Mouse (Mus musculus): ENCODE results near the gene Cln6.
A peak's percentile ranks its signal among the peaks of the same experiment; 100 is the strongest.
"Not testable (repeated sequence)": the region's sequence is repeated elsewhere in the genome, so short reads cannot be mapped to it uniquely, and the experiment has no call there.

The Cln6 gene

DNA sequence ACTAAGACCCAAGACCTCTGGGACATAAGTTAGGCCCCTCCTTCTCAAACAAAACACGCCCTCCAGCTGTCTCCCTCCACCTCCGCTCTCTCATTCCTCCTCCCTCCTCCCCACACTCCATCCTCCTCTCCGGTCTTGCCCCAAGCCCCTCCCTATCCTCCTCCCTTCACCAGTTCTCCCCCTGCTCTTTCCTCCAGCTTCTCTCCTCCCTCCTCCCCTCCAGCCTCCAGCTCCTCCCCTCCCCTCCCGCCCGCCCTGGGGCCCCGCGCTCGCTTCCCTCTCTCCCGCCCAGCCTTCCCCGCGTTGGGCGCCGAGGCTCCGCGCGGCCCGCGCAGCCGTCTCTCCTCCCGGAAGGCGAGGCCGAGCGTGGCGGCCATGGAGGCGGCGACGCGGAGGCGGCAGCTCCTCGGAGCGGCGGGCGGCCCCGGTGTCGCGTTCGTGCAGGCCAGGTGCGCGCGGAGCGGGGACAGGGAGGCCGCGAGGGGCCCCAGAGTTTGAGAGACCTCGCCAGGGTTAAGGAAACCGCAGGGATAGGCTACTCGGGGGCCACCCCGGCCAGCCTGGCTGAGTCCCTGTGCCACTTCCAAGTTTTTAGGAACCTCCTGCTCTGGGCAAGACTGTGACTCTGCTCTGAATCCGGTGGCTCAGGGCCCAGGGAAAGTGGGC is at the start of gene Cln6:
Gene Cln6, plus strand, starts transcription at position 280 of the 666 bp plus-strand sequence.
- DNase-seq (ENCODE audit: low spot score in 2 of 2) = peak; percentile 30 to 62

DNA sequence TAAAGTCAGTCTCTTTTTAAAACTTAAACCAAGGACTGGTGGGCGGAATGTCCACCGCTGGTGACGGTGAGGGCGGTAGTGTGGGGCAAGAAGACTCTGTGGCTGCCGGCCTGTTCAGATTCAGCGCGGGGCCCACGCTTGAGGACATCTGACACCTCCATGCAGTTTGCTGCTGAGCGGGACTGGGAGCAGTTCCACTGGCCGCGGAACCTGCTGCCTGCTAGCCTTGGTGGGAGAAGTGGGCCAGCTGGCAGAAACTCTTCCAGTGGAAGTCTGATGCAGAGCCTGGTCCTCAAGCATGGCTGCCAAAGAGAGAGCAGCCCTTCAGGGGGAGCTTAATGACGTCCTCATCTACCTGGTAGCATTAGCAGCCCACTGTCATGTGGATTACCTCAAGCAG is 48.7 kb upstream of the Cln6 start:
- no peak for DNase-seq (ENCODE audit: low spot score in 2 of 2)

DNA sequence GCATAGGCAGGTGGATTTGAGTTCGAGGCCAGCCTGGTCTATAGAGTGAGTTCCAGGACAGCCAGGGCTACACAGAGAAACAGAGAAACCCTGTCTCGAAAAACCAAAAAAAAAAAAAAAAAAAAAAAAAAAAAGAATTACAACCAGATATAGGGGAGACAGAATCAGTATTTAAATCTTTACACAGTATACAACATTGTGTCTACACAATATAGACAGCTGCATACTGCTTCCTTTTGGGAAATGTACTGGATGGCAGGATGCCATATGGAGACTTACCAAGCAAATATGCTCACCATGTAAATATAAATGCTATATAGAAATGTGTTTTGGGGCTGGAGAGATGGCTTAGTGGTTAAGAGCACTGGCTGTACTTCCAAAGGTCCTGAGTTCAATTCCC is 39.4 kb upstream of the Cln6 start:
- DNase-seq (ENCODE audit: low spot score in 2 of 2) = not testable (repeated sequence)

DNA sequence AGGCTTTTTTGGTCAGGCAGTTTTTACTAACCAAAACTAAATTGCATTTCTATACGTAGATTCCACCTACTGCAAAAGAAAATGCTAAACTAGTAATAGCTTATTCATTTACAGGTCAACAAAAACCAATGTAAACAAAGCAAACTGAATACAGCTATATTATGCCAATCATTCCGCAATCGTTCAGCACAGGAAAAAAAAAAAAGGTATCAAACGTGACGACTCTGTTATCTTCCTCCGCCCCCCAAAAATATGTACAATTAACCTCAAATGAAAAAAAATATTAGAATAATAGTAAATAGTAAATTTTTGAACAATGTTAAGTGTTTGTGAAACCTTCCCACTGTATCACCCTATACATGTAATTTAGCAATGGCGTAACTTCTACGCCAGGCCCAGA is 28.5 kb upstream of the Cln6 start:
- no peak for DNase-seq (ENCODE audit: low spot score in 2 of 2)

DNA sequence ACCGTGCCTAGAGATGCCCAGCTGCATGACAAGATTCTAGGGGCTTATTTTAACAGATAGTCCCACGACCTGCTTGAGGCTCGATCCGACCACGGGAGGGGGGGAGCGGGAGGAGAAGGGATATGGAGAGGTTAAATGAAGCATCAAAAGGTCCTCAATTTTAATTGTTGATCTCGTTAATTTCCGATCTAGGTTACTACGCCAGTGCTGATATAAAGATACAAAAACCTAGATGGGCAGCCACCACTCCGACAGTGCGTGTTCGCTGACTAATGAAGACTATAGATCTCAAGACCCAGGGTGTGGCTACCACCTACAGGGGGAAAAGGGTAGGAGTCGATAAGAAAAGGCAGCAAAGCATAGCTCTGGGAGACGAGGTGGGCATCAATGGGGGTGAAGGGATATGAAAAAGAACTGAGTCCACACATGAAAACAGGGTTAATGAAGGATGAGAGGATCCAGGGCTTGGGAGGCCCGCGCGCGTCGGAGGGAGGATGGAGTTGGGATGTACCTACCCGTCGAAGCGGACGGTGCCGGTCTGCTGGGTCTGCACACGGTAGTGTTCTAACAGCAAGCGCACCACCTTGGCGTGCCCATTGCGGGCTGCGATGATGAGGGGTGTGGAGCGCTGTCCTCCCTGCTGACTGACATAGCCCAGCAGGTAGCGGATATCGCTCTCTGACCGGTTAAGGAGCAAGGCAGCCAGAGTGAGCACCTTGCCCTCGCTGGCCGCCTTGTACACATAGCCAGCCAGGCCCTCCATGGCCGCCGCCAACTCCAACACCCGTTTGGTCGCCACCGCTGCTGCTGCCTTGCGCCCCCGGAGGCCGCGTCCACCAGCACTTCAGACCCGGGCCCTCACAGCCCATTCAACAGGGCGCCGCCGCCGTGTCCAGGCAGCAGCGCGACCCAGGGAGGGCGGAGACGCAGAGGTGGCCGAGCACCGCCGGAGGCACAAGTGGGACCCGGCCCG is 27.8 kb upstream of the Cln6 start:
- DNase-seq (ENCODE audit: low spot score in 2 of 2) = peak in 1 of 2 experiments; percentile 36

DNA sequence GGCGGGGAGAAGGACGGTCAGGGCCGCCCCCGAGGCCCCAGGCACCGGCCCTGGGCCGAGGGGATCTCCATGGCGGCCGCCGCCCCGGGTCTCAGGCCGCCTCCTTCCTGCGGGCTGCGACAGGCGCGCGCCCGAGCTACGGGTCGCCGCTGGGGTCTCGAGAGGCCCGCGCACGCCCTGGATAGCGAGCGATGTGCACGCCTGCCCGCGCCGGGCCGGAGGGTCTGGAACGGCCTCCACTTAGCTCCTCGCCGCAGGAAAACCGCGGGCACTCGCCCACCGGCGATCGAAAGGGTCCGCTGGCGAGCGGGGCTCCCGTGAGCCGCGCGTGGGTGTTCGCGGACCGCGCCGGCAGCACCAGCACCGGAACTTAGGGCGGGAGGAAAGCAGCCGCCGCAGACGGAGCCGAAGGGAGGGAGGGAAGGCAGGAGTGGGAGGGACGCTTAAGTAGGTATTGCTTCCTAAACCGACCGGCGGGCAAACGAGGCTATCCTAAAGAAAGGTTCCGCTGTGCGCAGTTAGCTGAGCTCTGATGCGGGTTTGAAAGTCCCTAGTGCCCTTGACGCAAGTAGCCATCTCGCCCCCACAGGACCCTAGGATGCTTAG is 27.0 kb upstream of the Cln6 start, which contains the start of gene Fem1b:
Gene Fem1b, minus strand, starts transcription at position 419 of the 606 bp plus-strand sequence.
- peak; percentile 82 to 86 for DNase-seq (ENCODE audit: low spot score in 2 of 2)

DNA sequence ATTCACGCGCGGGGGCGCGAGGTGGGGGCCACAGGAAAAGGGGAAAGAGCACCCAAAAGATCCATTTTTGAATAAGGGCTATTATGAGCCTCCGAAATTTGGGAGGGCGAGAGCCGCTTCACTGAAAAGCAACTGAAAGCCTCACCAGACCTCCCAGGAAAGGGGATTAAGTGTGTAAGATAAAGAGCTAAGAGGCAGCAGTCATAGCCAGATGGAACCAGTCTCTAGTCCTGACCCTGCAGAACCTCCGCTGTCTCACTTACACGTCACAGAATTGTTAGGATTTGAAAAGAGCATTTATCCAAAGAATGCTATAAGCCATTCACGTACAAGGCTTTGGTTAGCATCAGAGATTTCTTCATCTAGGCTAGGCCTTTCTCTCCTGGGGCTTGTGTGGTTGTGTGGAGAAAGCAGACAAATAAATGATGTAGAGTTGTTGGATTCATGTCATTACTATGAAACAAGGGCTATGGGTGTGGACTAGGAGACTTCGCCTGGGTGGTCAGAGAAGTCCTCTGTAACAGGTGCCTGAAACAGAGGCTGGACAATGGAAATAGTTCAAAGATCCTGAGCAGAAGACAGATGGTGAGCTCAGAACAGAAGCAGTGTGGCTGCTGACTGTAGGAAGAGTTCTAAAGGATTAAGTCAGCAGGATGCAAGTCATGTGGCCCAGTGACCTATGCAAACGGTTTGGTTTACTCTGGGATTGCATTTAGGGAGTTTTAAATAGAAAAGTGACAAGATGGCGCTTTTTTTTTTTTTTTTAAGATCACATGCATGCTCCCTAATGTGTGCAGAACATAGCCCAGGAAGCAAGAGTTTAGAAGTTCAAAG is 26.2 kb upstream of the Cln6 start:
- no peak for DNase-seq (ENCODE audit: low spot score in 2 of 2)

DNA sequence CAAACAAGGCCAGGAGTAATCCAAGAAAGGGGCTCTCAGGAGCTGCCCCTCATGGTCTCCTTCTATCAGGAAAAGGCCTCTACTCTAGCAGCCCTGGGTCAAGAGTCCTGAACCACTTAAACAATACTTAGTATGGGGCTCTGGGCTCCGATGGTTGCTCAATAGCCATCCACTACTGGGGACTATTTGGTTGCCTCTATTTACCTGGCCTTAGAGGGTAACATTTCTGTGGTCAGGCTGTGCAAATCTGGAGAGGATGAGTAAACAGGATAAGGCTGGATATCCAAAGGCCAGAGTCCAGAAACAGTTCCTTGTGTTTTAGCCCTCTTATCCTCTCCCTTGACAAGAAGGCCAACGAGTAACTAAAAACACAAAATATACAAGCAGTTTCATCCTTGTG is 23.8 kb upstream of the Cln6 start:
- DNase-seq (ENCODE audit: low spot score in 2 of 2) = no peak

DNA sequence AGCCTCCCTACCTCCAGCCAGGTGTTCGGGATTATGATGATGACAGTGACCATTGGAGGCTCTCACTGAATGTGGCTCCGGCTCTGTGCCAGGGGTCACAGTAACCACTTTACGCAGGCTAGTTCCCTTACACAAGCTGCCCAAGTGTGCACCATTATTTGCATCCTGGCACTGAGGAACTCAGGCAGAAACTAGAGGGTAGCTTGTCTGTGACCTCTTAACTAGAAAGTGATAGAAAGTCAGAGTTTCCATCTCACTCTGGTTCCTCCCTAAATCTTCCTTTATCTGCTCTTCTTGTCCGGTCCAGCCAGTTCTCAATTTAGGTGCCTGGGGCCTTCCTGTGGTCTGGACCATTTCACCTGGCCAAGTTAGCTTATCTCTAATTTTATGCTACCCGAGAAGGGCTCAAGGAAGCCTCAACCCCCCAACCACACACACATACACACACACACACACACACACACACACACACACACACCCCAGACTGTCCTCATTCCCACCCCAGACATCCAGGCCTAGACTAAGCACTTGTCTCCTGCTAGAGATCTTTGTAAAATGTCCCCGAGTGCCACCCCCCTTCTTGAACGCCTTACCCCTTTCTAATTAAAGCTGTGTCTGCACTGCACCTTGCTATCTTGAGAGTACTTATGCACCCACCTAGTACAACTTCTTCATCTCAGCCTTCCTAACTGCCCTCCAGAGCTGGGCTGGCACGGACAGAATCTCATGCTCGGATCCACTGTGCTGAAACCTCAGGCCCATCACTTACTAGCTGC is 22.1 kb upstream of the Cln6 start:
- DNase-seq (ENCODE audit: low spot score in 2 of 2) = no peak

DNA sequence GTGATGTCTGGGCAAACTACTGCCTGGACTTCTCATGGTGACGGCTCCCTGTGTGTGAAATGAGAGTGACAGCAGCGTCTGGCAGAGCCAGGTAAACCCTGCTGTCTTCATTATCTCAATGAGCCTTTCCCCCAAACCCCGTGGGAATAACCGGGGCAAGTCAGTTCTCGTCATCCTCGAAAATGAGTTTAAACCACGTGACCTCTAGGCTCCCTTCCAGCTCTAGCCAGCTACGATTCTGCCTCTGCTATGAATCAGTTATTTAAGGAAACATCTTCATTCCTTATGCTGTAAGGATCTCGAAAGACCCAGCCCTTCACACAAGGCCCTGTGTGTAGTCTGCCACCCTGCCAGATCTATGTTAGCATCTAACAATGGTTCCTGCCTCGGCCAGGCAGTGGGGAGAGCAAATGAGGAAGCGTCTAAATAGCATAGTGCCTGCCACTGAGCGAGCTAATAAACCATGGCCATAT is 21.4 kb upstream of the Cln6 start:
- no peak for DNase-seq (ENCODE audit: low spot score in 2 of 2)

DNA sequence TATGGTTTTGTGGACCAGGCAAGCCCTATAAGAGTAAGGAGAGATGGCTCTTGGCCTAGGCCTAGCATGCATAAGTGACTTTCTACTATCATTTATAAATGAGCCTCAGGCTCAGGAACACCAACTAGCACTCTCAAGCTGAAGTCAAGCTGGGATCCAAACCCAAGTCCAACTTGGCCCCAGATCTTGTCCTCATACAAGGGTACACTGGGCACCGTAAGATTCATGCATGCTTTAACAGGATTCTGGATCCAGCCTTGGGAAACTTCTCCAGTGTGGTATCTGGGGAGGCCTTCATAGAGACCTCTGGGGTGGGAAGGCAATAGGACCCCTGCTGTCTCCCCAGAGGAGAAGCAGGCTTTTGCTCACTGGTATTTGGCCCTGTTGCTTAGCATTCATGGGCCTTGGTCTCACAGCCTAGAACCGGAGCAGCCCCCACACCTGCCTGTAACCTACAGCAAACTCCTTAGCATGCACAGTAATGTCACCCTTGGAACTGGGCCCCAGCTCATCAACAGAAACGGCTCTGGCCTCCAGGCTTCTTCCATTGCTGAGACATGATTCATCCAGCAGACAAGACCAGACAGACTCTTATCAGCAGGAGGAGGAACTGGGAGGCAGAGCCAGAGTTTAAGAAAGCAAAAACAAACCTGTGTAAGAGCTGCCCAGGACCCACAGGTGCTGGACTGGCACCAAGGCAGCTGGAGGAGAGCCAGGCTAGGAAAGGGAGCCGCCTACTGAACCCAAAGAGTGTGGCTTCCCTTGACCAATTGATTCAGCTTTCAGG is 20.6 kb upstream of the Cln6 start:
- no peak for DNase-seq (ENCODE audit: low spot score in 2 of 2)

DNA sequence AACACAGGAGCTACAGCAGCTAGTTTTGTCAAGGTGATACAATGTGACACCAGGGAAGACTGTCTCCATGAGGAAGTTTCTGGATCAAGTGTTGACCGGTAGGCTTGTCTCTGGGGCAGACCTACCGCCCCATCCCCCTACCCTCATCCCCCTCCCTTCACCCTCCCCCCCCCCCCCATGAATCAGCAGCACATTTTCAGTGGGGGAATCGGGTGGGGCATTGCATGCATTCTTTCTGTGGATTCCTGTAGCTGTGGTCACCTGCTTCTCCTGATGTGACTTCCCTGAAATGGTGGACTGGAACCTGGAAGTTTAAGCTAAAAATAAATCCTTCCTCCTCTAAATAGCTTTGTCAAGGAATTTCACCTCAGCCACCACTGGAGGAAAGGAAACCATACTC is 19.1 kb upstream of the Cln6 start:
- no peak for DNase-seq (ENCODE audit: low spot score in 2 of 2)

DNA sequence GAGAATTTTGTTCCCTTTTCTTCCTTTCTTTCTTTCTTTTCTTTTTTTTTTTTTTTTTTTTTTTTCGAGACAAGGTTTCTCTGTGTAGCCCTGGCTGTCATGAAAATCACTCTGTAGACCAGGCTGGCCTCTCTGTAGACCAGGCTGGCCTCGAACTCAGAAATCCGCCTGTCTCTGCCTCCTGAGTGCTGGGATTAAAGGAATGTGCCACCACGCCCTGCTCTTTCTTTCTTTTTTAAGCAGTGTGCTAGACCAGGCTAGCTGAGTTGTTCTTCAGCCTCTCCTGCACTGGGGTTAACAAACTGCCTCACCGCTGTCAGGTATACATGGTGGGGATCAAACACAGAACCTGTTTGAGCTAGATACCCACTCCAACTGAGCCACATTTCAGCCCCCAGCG is 18.7 kb upstream of the Cln6 start:
- DNase-seq (ENCODE audit: low spot score in 2 of 2) = not testable (repeated sequence)

DNA sequence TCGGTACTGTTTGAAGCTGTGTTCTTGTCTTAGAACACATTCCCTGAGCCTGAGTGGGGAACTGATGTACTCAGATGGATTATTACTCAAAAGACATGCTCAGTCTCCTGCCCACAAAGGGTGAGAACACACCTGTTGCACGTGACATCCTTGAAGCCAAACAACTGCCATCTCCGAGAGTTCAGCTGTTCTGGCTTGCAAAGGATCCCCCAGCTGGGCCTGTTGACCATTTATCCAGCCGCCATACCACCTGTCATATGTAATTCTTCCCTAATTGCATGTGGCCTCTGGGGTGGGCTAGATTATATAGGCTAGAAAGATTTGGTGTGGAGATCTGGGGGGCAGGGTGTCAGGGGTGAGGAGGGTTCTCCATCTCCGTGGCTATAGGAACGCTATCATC is 17.8 kb upstream of the Cln6 start:
- DNase-seq (ENCODE audit: low spot score in 2 of 2) = no peak

DNA sequence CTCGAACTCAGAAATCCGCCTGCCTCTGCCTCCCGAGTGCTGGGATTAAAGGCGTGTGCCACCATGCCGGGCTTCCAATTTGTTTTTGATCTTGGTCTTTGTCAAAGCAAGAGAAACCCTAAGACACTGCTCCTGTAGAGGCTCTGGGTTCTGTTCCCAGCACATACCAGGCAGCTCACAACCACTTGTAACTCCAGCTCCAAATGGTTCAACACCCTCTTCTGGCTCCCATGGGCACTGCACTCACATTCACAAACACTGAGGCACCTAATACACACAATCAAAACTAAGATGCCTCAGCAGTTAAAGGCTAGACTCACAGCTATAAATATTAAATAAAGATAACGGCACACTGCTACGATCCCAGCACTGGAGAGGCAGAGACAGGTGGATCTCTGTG is 16.8 kb upstream of the Cln6 start:
- DNase-seq (ENCODE audit: low spot score in 2 of 2) = no peak

DNA sequence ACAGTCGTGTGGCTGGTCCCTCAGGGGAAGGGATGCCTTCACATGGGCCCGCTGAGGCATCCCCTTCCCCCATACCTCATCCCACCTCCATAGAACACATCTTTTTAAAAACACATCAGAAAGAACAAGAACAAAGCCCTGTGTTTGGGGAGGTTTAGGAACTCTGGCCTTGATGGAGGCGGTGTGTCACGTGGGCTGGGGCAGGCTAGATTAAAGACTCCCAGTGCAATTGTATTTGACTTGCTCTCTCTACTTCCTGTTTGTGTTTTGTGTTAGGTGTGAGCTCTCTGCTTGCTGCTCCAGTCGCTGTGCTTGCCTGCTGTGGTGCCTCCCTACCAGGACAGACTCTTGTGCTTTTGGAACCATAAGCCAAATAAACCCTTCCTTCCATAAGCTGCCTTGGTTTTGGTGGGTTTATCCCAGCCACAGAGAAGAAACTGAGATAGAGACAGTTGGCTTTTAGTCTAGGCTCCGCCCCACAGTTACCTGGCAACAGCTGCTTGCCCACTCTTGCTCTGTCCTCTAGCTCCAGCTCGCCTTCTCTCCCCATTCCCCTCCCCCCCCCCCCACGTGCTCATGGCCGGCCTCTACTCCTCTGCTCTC is 12.7 kb upstream of the Cln6 start:
- DNase-seq (ENCODE audit: low spot score in 2 of 2) = no peak

DNA sequence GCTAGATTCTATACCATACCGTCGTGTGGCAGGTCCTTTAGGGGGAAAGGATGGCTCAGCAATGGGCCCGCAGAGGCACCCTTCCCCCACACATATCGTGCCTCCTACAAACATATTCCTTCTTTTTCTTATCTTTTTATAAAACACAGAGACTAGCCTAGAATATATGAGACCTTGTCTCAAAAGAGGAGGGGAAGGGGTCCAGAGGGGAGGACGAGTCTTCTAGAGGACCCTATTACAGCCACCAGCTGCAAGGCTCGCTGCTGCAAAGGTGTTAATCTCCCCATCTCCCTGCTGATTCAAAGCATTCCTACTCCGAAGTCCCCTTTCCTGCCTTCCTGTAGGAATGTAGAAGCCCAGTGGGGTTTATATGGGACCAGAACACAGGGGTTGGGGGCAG is 12.1 kb upstream of the Cln6 start:
- no peak for DNase-seq (ENCODE audit: low spot score in 2 of 2)

DNA sequence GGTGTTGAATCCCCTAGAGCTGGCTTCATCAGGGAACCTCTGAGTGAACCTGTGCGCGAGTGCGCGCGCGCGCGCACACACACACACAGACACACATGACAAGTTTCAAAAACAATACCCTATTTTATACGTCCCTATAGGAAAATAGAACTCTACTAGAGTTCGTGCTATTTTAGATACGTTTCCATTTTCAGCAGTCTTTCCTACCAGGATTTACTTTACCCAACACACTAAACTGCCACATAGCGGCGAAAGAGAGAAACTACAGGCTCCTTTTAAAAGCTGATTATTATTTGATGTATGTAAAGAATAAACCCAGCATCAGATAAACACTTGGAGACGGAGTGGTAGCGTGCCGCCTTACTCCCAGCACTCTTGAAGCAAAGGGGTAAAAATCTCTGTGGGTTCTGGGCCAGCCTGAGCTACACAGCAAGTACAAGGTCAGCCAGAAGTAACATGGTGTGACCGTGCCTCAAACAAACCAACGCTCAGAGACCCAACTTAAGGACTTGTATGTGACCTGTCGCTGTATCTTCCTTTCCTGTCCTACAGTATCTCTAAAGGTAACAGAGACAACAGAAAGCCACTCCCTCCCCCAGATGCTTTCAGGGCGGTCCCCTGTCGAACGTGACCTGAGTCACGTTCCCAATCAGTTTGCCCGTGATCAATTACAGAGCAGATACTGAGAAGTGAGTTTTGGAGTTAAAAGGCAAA is 10.5 kb upstream of the Cln6 start:
- no peak for DNase-seq (ENCODE audit: low spot score in 2 of 2)

DNA sequence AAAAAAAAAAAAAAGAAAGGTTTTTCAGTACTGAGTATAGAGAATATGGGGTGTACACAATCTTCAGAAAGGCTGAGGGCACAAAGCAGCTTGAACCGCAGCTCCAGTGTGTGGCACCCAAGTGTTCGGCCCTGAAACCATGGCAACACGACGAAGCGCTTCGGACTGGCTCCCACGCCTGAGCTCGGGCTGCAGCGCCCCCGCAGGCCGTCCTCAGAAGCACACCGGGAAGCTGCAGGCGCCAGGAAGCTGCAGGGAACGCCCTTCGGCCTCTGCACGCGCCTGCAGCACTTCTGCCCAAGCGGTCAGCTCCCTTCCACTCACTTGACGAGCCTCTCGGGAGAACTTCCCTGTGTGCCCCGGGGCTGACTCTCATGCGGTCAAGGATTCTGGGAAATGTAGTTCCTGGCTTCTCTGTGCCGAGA is 9.9 kb upstream of the Cln6 start:
- peak; percentile 89 to 92 for DNase-seq (ENCODE audit: low spot score in 2 of 2)

Measured in frontal cortex, postnatal 10 days (tissue).